Mouse (Mus musculus): Measurements from ENCODE around the gene Ghr. TPM values are rescaled to one million over a fixed set of nuclear protein-coding genes. Genes with fewer than 3 reads are reported as not detected.

Gene Ghr
- polyA plus RNA-seq, 1 experiment from 2014 or later: 99.0 TPM

- TF ChIP-seq EP300 (optimal IDR thresholded peaks at IDR 0.05) (no peak), CTCF (IDR thresholded peaks at IDR 0.05; ENCODE audit: low read depth) (no peak)
- 43% methylated on average over 4 of the region's 4 CpGs for WGBS
- DNase-seq (ENCODE audit: low spot score): no peak
- 0 out of 2 replicates have a peak, but pooled peaks have one; percentile 13 for ATAC-seq (ENCODE audit: low FRiP score, low TSS enrichment)
- Histone ChIP-seq H3K27me3 (ENCODE audit: control insufficient read depth, insufficient read depth, low read length) (no peaks in the 10 kb centered on the region), H3K36me3 (ENCODE audit: control insufficient read depth, insufficient read depth, low read length) (no peaks in the 10 kb centered on the region), H3K4me1 (replicated peaks; ENCODE audit: control insufficient read depth, insufficient read depth) (no peaks in the 10 kb centered on the region; the same call in 1 of the 2 replicates), H3K9ac (ENCODE audit: low read length) (no peak overlapping the region), H3K27ac (replicated peaks) (peak overlapping the region; percentile 88), H3K4me3 (ENCODE audit: low read depth, low read length) (no peak overlapping the region), H3K4me2 (replicated peaks; ENCODE audit: low read depth) (peak overlapping the region; percentile 47; the same call in 1 of the 2 replicates), H3K9me3 (ENCODE audit: control insufficient read depth, low read length) (no peaks in the 10 kb centered on the region)
Measured at GRCm38 (mm10) chr15:3269496-3269895, 313.8 kb downstream of the Ghr start.

- no peak within 1 kb of the TSS; the same call in 1 of the 2 replicates for H3K27ac ChIP-seq (replicated peaks)
- H3K36me3 ChIP-seq (ENCODE audit: control insufficient read depth, insufficient read depth, low read length): no peaks in the 10 kb centered on the region
- TF ChIP-seq EP300 (optimal IDR thresholded peaks at IDR 0.05) (no peak), CTCF (IDR thresholded peaks at IDR 0.05; ENCODE audit: low read depth) (no peak)
- DNase-seq (ENCODE audit: low spot score) (no peak), ATAC-seq (ENCODE audit: low FRiP score, low TSS enrichment) (no peak)
- H3K4me1 ChIP-seq (replicated peaks; ENCODE audit: control insufficient read depth, insufficient read depth): no peaks in the 10 kb centered on the region; the same call in 1 of the 2 replicates
- H3K4me2 ChIP-seq (replicated peaks; ENCODE audit: low read depth): peak within 1 kb of the TSS; percentile 47; the same call in 1 of the 2 replicates
- no peak within 1 kb of the TSS for H3K9ac ChIP-seq (ENCODE audit: low read length)
- 74% methylated on average over 6 of the region's 6 CpGs for WGBS
- no peak within 1 kb of the TSS for H3K4me3 ChIP-seq (ENCODE audit: low read depth, low read length)
- H3K27me3 ChIP-seq (ENCODE audit: control insufficient read depth, insufficient read depth, low read length): no peaks in the 10 kb centered on the region
- H3K9me3 ChIP-seq (ENCODE audit: control insufficient read depth, low read length): no peaks in the 10 kb centered on the region
Measured at GRCm38 (mm10) chr15:3268247-3268646, 315.0 kb downstream of the Ghr start, which contains the start of gene Selenop. Selenop (plus strand) TSS chr15:3268547.
